In the genomic region with DNA sequence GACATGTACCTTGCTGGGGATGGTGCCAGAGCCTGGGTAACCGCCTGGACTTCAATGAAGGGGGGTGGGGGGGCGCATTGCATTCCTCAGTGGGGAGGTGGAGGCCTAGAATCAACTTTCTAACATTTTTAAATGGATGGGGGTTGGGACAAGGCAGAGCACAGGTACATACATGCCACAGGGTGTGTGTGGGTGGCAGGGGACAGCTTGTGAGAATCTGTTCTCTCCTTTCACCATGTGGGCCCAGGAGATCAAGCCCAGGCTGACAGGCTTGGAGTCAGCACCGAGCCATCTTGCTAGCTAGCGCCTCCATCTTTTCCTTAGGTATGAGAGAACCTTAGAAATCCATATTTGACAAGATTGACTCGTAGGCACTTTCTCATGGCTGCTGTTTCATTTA, we compare ENCODE assay signal across 22 mouse cellular contexts. TPM values are rescaled to one million over a fixed set of nuclear protein-coding genes. Genes with fewer than 3 reads are reported as not detected.
DNase-seq lines count a peak whose midpoint lies in the region; ATAC-seq and TF ChIP-seq lines count a peak whose summit lies in the region.
"Had no signal": no experiment of that assay in that cellular context is flagged by ENCODE, and none has a peak within 500 bp of the region (broad histone marks: within the 10 kb centered on the region; RNA-seq: fewer than 3 reads in every experiment).

No protein-coding gene starts in this region.

- H3K36me3 ChIP-seq in lung, embryonic 16.5 days (ENCODE audit: control insufficient read depth, insufficient read depth, low read length) = no peaks in the 10 kb centered on the region
- H3K36me3 ChIP-seq in embryonic facial prominence, embryonic 14.5 days (ENCODE audit: control insufficient read depth, insufficient read depth, low read length) = no peaks in the 10 kb centered on the region
- H3K36me3 ChIP-seq in stomach, postnatal 0 days (ENCODE audit: control insufficient read depth, insufficient read depth, low read length) = no peaks in the 10 kb centered on the region
- H3K36me3 ChIP-seq: forebrain, embryonic 12.5 days; heart, embryonic 15.5 days; hindbrain, embryonic 13.5 days; liver, embryonic 12.5 days; lung, embryonic 15.5 days had no signal

- H3K9ac ChIP-seq in lung, embryonic 16.5 days (ENCODE audit: low read length) = no peak overlapping the region
- H3K9ac ChIP-seq in embryonic facial prominence, embryonic 14.5 days (ENCODE audit: low read depth, low read length) = no peak overlapping the region
- H3K9ac ChIP-seq in stomach, postnatal 0 days (ENCODE audit: low read length) = no peak overlapping the region
- H3K9ac ChIP-seq: forebrain, embryonic 12.5 days; heart, embryonic 15.5 days; hindbrain, embryonic 13.5 days; limb, embryonic 12.5 days; liver, embryonic 12.5 days; lung, embryonic 15.5 days had no signal

- peaks cover 58% of the 10 kb centered on the region for H3K4me1 ChIP-seq in cerebellum, adult 2 months (ENCODE audit: control insufficient read depth, insufficient read depth, low read length)
- peaks cover 45% of the 10 kb centered on the region for H3K4me1 ChIP-seq in lung, embryonic 16.5 days (replicated peaks; ENCODE audit: control insufficient read depth, insufficient read depth, low read length)
- peaks cover 33% of the 10 kb centered on the region for H3K4me1 ChIP-seq in embryonic facial prominence, embryonic 14.5 days (ENCODE audit: control insufficient read depth, insufficient read depth, low read length)
- H3K4me1 ChIP-seq in stomach, postnatal 0 days (replicated peaks; ENCODE audit: control insufficient read depth, insufficient read depth) = 0 out of 2 replicates have a peak, but pooled peaks cover under 1% of the 10 kb centered on the region

- no peak for TF ChIP-seq POLR2A in cerebellum, adult 2 months (IDR thresholded peaks at IDR 0.05; ENCODE audit: borderline replicate concordance, insufficient read depth, low read length)

- peak overlapping the region; percentile 11; the same call in 1 of the 2 replicates for H3K27ac ChIP-seq in cerebellum, adult 2 months (ENCODE audit: insufficient read depth, low read length)
- H3K27ac ChIP-seq in lung, embryonic 16.5 days (ENCODE audit: low read length) = 0 out of 2 replicates have a peak overlapping the region, but pooled peaks have one; percentile 12
- H3K27ac ChIP-seq in embryonic facial prominence, embryonic 14.5 days (replicated peaks; ENCODE audit: low read depth, low read length) = 0 out of 2 replicates have a peak overlapping the region, but pooled peaks have one; percentile 33
- H3K27ac ChIP-seq in stomach, postnatal 0 days (replicated peaks) = peak overlapping the region; percentile 75; the same call in 1 of the 2 replicates
- H3K27ac ChIP-seq: forebrain, embryonic 12.5 days; heart, embryonic 15.5 days; hindbrain, embryonic 13.5 days; limb, embryonic 12.5 days; liver, embryonic 12.5 days; lung, embryonic 15.5 days; midbrain, embryonic 10.5 days had no signal

- H3K4me3 ChIP-seq in cerebellum, adult 2 months (replicated peaks; ENCODE audit: insufficient read depth, low read depth, low read length) = no peak overlapping the region
- H3K4me3 ChIP-seq in lung, embryonic 16.5 days (ENCODE audit: low read length) = no peak overlapping the region
- no peak overlapping the region for H3K4me3 ChIP-seq in embryonic facial prominence, embryonic 14.5 days (ENCODE audit: low read depth, low read length)
- H3K4me3 ChIP-seq in stomach, postnatal 0 days (ENCODE audit: low read depth, low read length) = no peak overlapping the region
- H3K4me3 ChIP-seq: forebrain, embryonic 12.5 days; heart, embryonic 15.5 days; hindbrain, embryonic 13.5 days; limb, embryonic 12.5 days; liver, embryonic 12.5 days; lung, embryonic 15.5 days; midbrain, embryonic 10.5 days had no signal

- TF ChIP-seq CTCF in cerebellum, adult 2 months (IDR thresholded peaks at IDR 0.05; ENCODE audit: borderline replicate concordance, insufficient read depth, low read depth, low read length) = no peak
- no peak for TF ChIP-seq CTCF in stomach, postnatal 0 days (IDR thresholded peaks at IDR 0.05; ENCODE audit: low read depth)

- WGBS in cerebellum, adult 2 months = 37% methylated on average over 5 of the region's 5 CpGs
- 65% methylated on average over 5 of the region's 5 CpGs for WGBS in lung, embryonic 16.5 days
- WGBS in embryonic facial prominence, embryonic 14.5 days = 71% methylated on average over 5 of the region's 5 CpGs
- WGBS in stomach, postnatal 0 days = 59% methylated on average over 5 of the region's 5 CpGs

- TF ChIP-seq EP300 in stomach, postnatal 0 days (optimal IDR thresholded peaks at IDR 0.05) = peak; percentile 70

- ATAC-seq in lung, embryonic 16.5 days (ENCODE audit: low read depth) = no peak
- ATAC-seq in embryonic facial prominence, embryonic 14.5 days (ENCODE audit: low read depth) = peak; percentile 78; the same call in 1 of the 2 replicates
- no peak for ATAC-seq in stomach, postnatal 0 days (ENCODE audit: low FRiP score, low TSS enrichment)
- ATAC-seq: CD4-positive, CD25-positive, alpha-beta regulatory T cell, adult 4 months; inflammation-experienced regulatory T-cells, adult 6 months; liver, embryonic 12.5 days had no signal

- H3K27me3 ChIP-seq in cerebellum, adult 2 months (ENCODE audit: control insufficient read depth, insufficient read depth, low read length) = no peaks in the 10 kb centered on the region
- no peaks in the 10 kb centered on the region for H3K27me3 ChIP-seq in lung, embryonic 16.5 days (ENCODE audit: control insufficient read depth, insufficient read depth, low read depth, low read length)
- H3K27me3 ChIP-seq in embryonic facial prominence, embryonic 14.5 days (replicated peaks; ENCODE audit: control insufficient read depth, insufficient read depth, low read length) = no peaks in the 10 kb centered on the region
- H3K27me3 ChIP-seq in stomach, postnatal 0 days (ENCODE audit: control insufficient read depth, insufficient read depth, low read length) = no peaks in the 10 kb centered on the region
- H3K27me3 ChIP-seq: forebrain, embryonic 12.5 days; heart, embryonic 15.5 days; hindbrain, embryonic 13.5 days; limb, embryonic 12.5 days; liver, embryonic 12.5 days; lung, embryonic 15.5 days had no signal

- no peaks in the 10 kb centered on the region for H3K9me3 ChIP-seq in lung, embryonic 16.5 days (ENCODE audit: control insufficient read depth, low read length)
- H3K9me3 ChIP-seq in embryonic facial prominence, embryonic 14.5 days (ENCODE audit: control insufficient read depth, low read length) = no peaks in the 10 kb centered on the region
- H3K9me3 ChIP-seq in stomach, postnatal 0 days (ENCODE audit: control insufficient read depth, low read length) = no peaks in the 10 kb centered on the region
- H3K9me3 ChIP-seq: forebrain, embryonic 12.5 days; heart, embryonic 15.5 days; hindbrain, embryonic 13.5 days; limb, embryonic 12.5 days; liver, embryonic 12.5 days; lung, embryonic 15.5 days; midbrain, embryonic 10.5 days had no signal

- no peak overlapping the region for H3K4me2 ChIP-seq in lung, embryonic 16.5 days (ENCODE audit: low read depth, low read length)
- no peak overlapping the region for H3K4me2 ChIP-seq in embryonic facial prominence, embryonic 14.5 days (ENCODE audit: low read depth, low read length)
- no peak overlapping the region for H3K4me2 ChIP-seq in stomach, postnatal 0 days (replicated peaks; ENCODE audit: low read depth)
- H3K4me2 ChIP-seq: forebrain, embryonic 12.5 days; heart, embryonic 15.5 days; hindbrain, embryonic 13.5 days; limb, embryonic 12.5 days; liver, embryonic 12.5 days; lung, embryonic 15.5 days had no signal

- peak in 1 of 2 experiments; percentile 54 for DNase-seq in cerebellum, adult 2 months
- DNase-seq in cerebellum, adult 9-10 months = no peak
- no peak for DNase-seq in lung, postnatal 10 days
- DNase-seq in embryonic facial prominence, embryonic 14.5 days (ENCODE audit: low spot score) = peak; percentile 77
- DNase-seq in stomach, postnatal 0 days (ENCODE audit: low spot score) = no peak
- DNase-seq in kidney, postnatal 4 days = no peak
- DNase-seq: adrenal gland, adult 2 months; gastrocnemius, postnatal 25 days; heart, postnatal 36 days; kidney, adult 18-20 months; kidney, postnatal 10 days; layer of hippocampus, postnatal 36 days had no signal

RNA-seq across cellular contexts. Expression of gene Spred2, which starts 35.7 kb away (rescaled TPM):
- polyA plus RNA-seq in cerebellum, adult 2 months (2012; rRNA removed) = 40.3 and 40.6 TPM in 2 replicates
- polyA plus RNA-seq in lung, embryonic 16.5 days (2015; fragmentation: Nextera tagmentation; extraction: Ambion mirVana) = 4.5 and 5.7 TPM in 2 replicates
- 7.7 and 8.7 TPM in 2 replicates for polyA plus RNA-seq in embryonic facial prominence, embryonic 14.5 days (2014; fragmentation: Nextera tagmentation; extraction: Ambion mirVana)
- polyA plus RNA-seq in stomach, postnatal 0 days (2015; fragmentation: Nextera tagmentation; extraction: Ambion mirVana) = 3.5 and 3.6 TPM in 2 replicates

Comparison
In these comparisons a context has a peak if more than half of its experiments do, and no peak if none do; other contexts are left out.
1. H3K27ac ChIP-seq: peak in every context shown above with its lines; median percentile 75 in stomach, postnatal 0 days; 33 in embryonic facial prominence, embryonic 14.5 days; 12 in lung, embryonic 16.5 days; 11 in cerebellum, adult 2 months.